Mouse (Mus musculus) erythroblast, embryonic 14.5 days (primary cell): ENCODE measurements around the gene Olfr1436. TPM values are rescaled to one million over a fixed set of nuclear protein-coding genes. Genes with fewer than 3 reads are reported as not detected.
"Not testable (repeated sequence)": the region's sequence is repeated elsewhere in the genome, so short reads cannot be mapped to it uniquely, and the experiment has no call there.

ENCODE experiments used
- H3K27me3 ChIP-seq: 2 replicates; pipeline ENCODE4 v1.6.1; 2012; ENCODE audit warnings: inconsistent platforms; ENCODE audit not compliant: control insufficient read depth
- H3K36me3 ChIP-seq: 2 replicates; pipeline ENCODE4 v1.6.1; 2012; ENCODE audit warnings: mild to moderate bottlenecking, inconsistent platforms; ENCODE audit not compliant: control insufficient read depth
- H3K4me1 ChIP-seq: 2 replicates; pipeline ENCODE4 v1.6.1; 2012; ENCODE audit warnings: inconsistent platforms; ENCODE audit not compliant: control insufficient read depth
- H3K4me3 ChIP-seq: replicated peaks from 2 replicates; pipeline ENCODE3; 2012; ENCODE audit warnings: moderate library complexity, mild to moderate bottlenecking, inconsistent platforms
- H3K9me3 ChIP-seq: 2 replicates; pipeline ENCODE4 v1.6.1; 2012; ENCODE audit warnings: low read length, inconsistent platforms, mixed read lengths; ENCODE audit not compliant: control insufficient read depth
- GATA1 ChIP-seq: IDR thresholded peaks from 2 replicates; pipeline ENCODE4 v1.6.1; 2012; ENCODE audit warnings: low read length, inconsistent platforms, mixed read lengths
- TAL1 ChIP-seq: IDR thresholded peaks from 3 replicates; pipeline ENCODE4 v1.6.1; 2012; ENCODE audit warnings: low read length, inconsistent platforms, mixed read lengths
- polyA plus RNA-seq: library from polyadenylated mRNA; stranded (reverse); fragments of >175 nt; gene quantifications from 2 replicates; pipeline ENCODE4 v1.2.3, GENCODE M21; 2012

Olfr1436 gene
- not detected in 2 replicates for polyA plus RNA-seq

- not testable (repeated sequence) for H3K27me3 ChIP-seq, H3K36me3 ChIP-seq, H3K4me1 ChIP-seq, H3K4me3 ChIP-seq, H3K9me3 ChIP-seq
Measured at GRCm38 (mm10) chr19:12299030-12299429, at the start of gene Olfr1436. Gene Olfr1436, minus strand, starts transcription at chr19:12299130.

GRCm38 (mm10) chr19:12335810-12336209 lies 36.9 kb upstream of the Olfr1436 start, which contains the start of gene Olfr1438-ps1:
Gene Olfr1438-ps1, minus strand, starts transcription at chr19:12335910.
- Histone ChIP-seq H3K27me3 (no peaks in the 10 kb centered on the region), H3K36me3 (no peaks in the 10 kb centered on the region), H3K9me3 (no peaks in the 10 kb centered on the region), H3K4me3 (no peak within 1 kb of the TSS), H3K4me1 (no peaks in the 10 kb centered on the region)
- TF ChIP-seq GATA1 (no peak), TAL1 (no peak)

- H3K36me3 ChIP-seq: no peaks in the 10 kb centered on the region
- TF ChIP-seq TAL1: no peak
- H3K4me3 ChIP-seq: no peak within 1 kb of the TSS
- no peaks in the 10 kb centered on the region for H3K9me3 ChIP-seq
- H3K27me3 ChIP-seq: no peaks in the 10 kb centered on the region
- no peaks in the 10 kb centered on the region for H3K4me1 ChIP-seq
Measured at GRCm38 (mm10) chr19:12325001-12325400, 26.1 kb upstream of the Olfr1436 start, which contains the start of gene Olfr1437. Gene Olfr1437, minus strand, starts transcription at chr19:12325101.

- no peak for TF ChIP-seq TAL1
- no peak for TF ChIP-seq GATA1
- no peaks in the 10 kb centered on the region for H3K36me3 ChIP-seq
- H3K9me3 ChIP-seq: no peaks in the 10 kb centered on the region
- no peaks in the 10 kb centered on the region for H3K4me1 ChIP-seq
- no peak overlapping the region for H3K4me3 ChIP-seq
- H3K27me3 ChIP-seq: no peaks in the 10 kb centered on the region
Measured at GRCm38 (mm10) chr19:12292979-12293378, 6.0 kb downstream of the Olfr1436 start.

- no peaks in the 10 kb centered on the region for H3K36me3 ChIP-seq
- H3K9me3 ChIP-seq: no peaks in the 10 kb centered on the region
- no peak within 1 kb of the TSS for H3K4me3 ChIP-seq
- TF ChIP-seq GATA1: no peak
- no peak for TF ChIP-seq TAL1
- no peaks in the 10 kb centered on the region for H3K27me3 ChIP-seq
- H3K4me1 ChIP-seq: no peaks in the 10 kb centered on the region
Measured at GRCm38 (mm10) chr19:12279554-12279953, 19.4 kb downstream of the Olfr1436 start, which contains the start of gene Olfr1434. Gene Olfr1434, plus strand, starts transcription at chr19:12279854.

- Histone ChIP-seq H3K4me1 (no peaks in the 10 kb centered on the region), H3K36me3 (no peaks in the 10 kb centered on the region), H3K4me3 (no peak within 1 kb of the TSS), H3K27me3 (no peaks in the 10 kb centered on the region), H3K9me3 (no peaks in the 10 kb centered on the region)
- TF ChIP-seq TAL1 (no peak), GATA1 (no peak)
Measured at GRCm38 (mm10) chr19:12260732-12261131, 38.2 kb downstream of the Olfr1436 start, which contains the start of gene Olfr235. Gene Olfr235, plus strand, starts transcription at chr19:12261032.

Other genes starting within 250 kb of the Olfr1436 start
- not detected in 2 replicates for gene Olfr1424, start 236.4 kb downstream of the Olfr1436 start, polyA plus RNA-seq
- not detected in 2 replicates for gene Olfr1425, start 221.4 kb downstream of the Olfr1436 start, polyA plus RNA-seq
- gene Olfr1426, start 207.1 kb downstream of the Olfr1436 start, polyA plus RNA-seq: not detected in 2 replicates
- gene Olfr1427, start 195.8 kb downstream of the Olfr1436 start, polyA plus RNA-seq: not detected in 2 replicates
- not detected in 2 replicates for gene Olfr1428, start 183.2 kb downstream of the Olfr1436 start, polyA plus RNA-seq
- gene Olfr76, start 175.9 kb downstream of the Olfr1436 start, polyA plus RNA-seq: not detected in 2 replicates
- not detected in 2 replicates for gene Olfr1555-ps1, start 129.0 kb downstream of the Olfr1436 start, polyA plus RNA-seq
- not detected in 2 replicates for gene Olfr1431, start 98.5 kb downstream of the Olfr1436 start, polyA plus RNA-seq
- gene Olfr1432, start 66.5 kb downstream of the Olfr1436 start, polyA plus RNA-seq: not detected in 2 replicates
- not detected in 2 replicates for gene Olfr262, start 57.5 kb downstream of the Olfr1436 start, polyA plus RNA-seq
- gene Olfr235, start 38.1 kb downstream of the Olfr1436 start, polyA plus RNA-seq: not detected in 2 replicates
- not detected in 2 replicates for gene Olfr1434, start 19.3 kb downstream of the Olfr1436 start, polyA plus RNA-seq
- not detected in 2 replicates for gene Olfr1437, start 26.0 kb upstream of the Olfr1436 start, polyA plus RNA-seq
- gene Olfr1438-ps1, start 36.8 kb upstream of the Olfr1436 start, polyA plus RNA-seq: not detected in 2 replicates
- not detected in 2 replicates for gene Olfr1440, start 88.1 kb upstream of the Olfr1436 start, polyA plus RNA-seq
- 0.02 TPM in 1 of 2 replicates, not detected in the other for gene Olfr1441, start 118.3 kb upstream of the Olfr1436 start, polyA plus RNA-seq
- gene Pfpl, start 128.8 kb upstream of the Olfr1436 start, polyA plus RNA-seq: 0.02 TPM in 1 of 2 replicates, not detected in the other
- gene Mpeg1, start 161.6 kb upstream of the Olfr1436 start, polyA plus RNA-seq: 0.02 and 0.03 TPM in 2 replicates
- 0.01 TPM in 2 replicates for gene Dtx4, start 202.3 kb upstream of the Olfr1436 start, polyA plus RNA-seq
- gene Fam111a, start 246.6 kb upstream of the Olfr1436 start, polyA plus RNA-seq: 0.54 and 0.64 TPM in 2 replicates